Mouse (Mus musculus) adrenal gland, postnatal 4 days (tissue): Measurements from ENCODE around the gene Odf4. TPM values are rescaled to one million over a fixed set of nuclear protein-coding genes. Genes with fewer than 3 reads are reported as not detected.
"Not testable (repeated sequence)": the region's sequence is repeated elsewhere in the genome, so short reads cannot be mapped to it uniquely, and the experiment has no call there.

Experiments used
- DNase-seq, 2 experiments: peaks; one replicate each; pipeline ENCODE4 v3.0.0; 2021 to 2022; ENCODE audit warnings: low spot score in 2 of 2, mixed read lengths in 2 of 2
- total RNA-seq, 2 experiments: library from RNA; stranded (reverse); gene quantifications; 2 replicates each; pipeline ENCODE4 v1.2.3; 2021

The Odf4 gene
- total RNA-seq, 2 experiments from 2014 or later, result 1.5 TPM

DNA sequence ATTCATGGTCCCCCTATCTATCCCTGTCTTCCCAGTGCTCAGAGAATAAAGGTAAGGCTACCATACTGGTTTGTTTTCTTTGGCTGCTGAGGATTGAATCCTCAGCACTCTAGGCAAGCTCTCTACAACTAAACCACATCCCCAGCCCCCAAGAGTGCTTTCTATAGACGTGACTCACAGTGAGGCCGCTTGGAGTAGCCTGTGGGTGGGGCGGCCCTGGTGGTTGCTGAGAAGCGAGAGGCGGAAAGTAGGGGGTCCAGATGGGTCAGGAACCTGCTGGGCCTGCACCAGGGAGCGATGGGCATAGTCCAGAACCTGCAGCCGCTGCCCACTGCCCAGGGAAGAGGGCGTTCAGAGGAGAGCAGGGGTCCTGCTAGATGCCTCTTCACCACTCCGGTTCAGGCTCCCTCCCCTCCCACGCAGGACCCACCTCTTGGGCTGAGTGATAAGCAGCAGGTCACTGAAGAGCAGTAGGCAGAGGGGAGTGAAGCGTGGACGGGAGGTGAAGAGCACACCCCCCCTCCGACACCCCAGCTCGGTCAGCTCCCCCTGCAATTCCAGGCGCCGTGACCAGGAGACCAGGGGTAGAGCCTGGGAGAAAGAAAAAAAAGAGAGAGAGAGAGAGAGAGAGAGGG is 20.0 kb upstream of the Odf4 start:
- DNase-seq, result no peak

DNA sequence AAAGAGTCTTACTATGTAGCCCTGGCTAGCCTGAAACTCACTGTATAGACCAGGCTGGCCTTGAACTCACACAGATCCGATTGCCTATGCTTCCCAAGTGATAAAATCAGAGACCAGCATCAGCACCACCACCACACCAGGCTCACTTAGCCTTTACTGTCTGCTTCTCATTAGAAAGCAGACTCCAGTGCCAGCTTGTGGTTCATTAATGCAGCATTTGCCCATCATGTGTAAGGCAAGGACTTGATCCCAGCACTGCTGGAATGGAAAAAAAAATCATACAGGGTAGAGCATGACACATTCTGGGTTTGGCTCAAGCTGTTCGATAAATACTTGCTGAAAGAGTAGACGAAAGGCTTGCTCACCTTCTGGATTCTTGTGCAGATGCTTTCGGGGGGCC is 19.1 kb upstream of the Odf4 start:
- DNase-seq, result no peak

GRCm38 (mm10) chr11:68945245-68945644 is 18.4 kb upstream of the Odf4 start:
- no peak for DNase-seq

DNA sequence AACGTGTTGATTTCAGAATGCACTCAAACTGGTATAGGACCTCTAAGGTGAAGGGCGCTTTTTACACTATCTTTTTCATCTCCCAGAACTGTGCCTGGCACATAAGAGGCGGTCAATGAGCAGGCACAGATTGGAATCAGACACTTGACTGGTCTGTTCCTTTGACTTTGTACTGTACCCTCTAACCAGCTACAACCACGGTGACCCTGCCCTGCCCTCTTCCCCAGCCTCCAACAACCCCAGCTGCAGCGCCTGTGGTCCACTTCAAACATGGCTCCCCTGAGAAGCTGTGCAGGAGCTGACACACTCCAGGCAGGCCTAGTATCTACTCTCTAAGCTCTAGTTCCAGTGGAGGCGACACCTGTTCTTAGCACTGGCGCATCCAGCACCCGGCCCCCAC is 15.8 kb upstream of the Odf4 start:
- no peak for DNase-seq

GRCm38 (mm10) chr11:68940516-68940915 is 13.6 kb upstream of the Odf4 start:
- DNase-seq, result no peak

DNA sequence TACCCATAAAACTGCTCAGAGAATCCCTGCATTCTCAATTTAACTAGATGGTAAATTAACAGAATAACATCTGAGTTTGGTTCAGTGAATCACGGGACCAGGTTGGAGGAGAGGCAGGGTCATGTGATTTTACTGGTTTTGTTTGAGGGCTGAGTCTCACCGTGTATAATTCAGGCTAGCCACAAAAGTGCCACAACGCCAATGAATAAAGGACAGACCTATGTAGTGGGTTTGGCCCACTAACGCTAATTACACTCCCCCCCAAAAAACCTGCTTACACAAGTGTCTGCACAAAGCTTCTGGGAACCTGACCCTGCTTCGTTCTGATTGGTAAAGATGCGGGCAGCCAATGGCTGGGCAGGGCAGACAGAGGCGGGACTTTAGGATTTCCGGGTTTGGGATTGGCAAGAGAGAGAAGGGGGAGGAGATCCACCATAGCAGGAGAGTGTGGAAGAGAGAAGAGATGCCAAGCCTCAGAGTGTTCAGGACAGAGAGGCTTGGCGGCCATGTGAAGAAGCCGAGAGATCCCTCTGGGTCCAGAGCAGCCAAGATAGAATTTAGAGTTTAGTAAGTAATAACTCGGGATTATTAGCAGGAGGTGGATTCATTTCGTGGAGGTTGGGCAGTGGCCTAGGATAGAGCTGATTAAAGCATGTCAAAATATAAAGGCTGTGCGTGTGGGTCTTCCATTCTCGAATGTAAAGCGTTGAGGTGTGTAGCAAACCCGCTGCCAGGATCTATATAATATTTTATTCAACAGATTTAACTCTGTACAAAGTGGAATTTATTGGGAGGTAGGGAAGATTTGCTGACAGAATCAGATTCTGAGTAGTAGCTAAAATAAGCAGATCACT is 12.8 kb upstream of the Odf4 start:
- DNase-seq, result peak; percentile 43 to 75

- DNase-seq, result not testable (repeated sequence)
These were observed 10.1 kb upstream of the Odf4 start for GRCm38 (mm10) chr11:68936951-68937350.

- DNase-seq, result no peak
These were observed 7.1 kb upstream of the Odf4 start for GRCm38 (mm10) chr11:68933885-68934507.

- DNase-seq, result no peak
These were observed 3.1 kb upstream of the Odf4 start for GRCm38 (mm10) chr11:68929947-68930346.

DNA sequence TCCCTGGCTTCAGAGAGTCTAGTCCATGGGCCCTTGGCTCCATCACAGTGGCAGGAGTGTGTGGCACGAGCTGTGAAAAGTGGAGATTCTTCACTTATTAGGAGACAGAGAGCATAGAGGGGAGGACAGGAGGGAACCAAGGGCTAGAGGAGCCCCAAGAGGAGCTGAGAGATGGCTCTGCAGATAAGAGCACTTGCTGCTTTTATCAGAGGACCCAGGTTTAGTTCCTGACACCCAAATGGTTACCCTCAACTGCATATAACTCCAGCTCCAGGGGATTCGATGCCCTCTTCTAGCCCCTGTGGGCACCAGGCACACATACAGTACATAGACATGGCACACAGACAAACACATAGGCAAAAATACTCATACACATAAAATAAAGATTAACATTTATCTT is 2.1 kb downstream of the Odf4 start:
- no peak for DNase-seq

- DNase-seq, result no peak
These were observed 3.7 kb downstream of the Odf4 start for GRCm38 (mm10) chr11:68923191-68923590.

DNA sequence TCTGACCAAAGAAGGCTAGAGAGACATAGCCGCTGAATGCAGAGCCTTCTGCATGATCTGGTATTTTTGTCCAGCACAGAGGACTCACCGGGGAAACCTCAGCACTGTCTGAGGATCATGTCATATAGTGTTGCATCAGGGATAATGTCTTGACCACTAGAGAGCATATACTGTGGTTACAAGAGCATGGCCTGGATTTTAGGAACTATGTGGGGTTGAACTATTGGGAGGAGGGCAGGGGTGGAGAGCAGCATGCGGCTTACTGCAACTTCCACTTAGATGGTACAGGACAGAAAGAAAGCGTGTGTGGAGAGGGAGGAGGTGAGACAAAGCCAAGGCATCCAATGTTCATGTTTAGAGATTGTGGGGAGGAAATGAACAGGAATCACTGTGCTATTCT is 12.3 kb downstream of the Odf4 start:
- DNase-seq, result no peak

- DNase-seq, result no peak
These were observed 15.2 kb downstream of the Odf4 start for GRCm38 (mm10) chr11:68911531-68912177.

GRCm38 (mm10) chr11:68908846-68909503 is 17.9 kb downstream of the Odf4 start:
- no peak for DNase-seq

DNA sequence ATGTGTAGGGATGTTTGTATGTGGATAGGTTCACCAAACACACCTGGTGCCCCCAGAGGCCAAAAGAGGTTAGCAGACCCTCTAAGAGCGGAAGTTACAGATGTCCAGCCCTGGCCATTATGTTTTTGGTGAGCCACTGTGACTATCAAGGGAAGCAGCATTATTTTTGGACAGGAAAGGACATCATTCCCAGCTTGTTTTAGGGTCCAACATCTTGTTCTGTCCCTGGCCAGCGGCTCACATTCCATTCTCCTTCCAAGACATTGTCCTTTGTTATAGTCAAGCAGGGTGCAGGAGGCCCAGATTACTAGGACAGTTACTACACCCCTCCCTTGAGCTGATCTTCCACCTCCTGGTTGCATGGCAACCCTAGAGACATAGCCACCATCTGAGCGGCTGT is 19.6 kb downstream of the Odf4 start:
- DNase-seq, result no peak

DNA sequence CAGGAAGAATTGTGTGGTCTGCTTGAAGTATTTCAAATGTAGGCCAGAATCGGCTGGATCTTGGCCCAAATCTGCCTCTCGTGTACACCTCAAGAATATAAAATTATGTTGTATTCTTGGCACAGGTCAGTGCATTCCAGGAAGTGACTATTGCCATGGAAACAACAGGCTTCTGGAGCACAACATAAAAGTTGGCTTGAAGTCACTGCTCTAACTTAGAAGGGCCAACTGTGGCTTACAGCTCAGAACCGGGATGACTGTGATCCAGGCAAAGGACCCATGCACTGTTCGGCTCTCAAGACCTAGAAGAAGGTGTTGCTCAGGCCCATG is 20.5 kb downstream of the Odf4 start:
- no peak for DNase-seq

DNA sequence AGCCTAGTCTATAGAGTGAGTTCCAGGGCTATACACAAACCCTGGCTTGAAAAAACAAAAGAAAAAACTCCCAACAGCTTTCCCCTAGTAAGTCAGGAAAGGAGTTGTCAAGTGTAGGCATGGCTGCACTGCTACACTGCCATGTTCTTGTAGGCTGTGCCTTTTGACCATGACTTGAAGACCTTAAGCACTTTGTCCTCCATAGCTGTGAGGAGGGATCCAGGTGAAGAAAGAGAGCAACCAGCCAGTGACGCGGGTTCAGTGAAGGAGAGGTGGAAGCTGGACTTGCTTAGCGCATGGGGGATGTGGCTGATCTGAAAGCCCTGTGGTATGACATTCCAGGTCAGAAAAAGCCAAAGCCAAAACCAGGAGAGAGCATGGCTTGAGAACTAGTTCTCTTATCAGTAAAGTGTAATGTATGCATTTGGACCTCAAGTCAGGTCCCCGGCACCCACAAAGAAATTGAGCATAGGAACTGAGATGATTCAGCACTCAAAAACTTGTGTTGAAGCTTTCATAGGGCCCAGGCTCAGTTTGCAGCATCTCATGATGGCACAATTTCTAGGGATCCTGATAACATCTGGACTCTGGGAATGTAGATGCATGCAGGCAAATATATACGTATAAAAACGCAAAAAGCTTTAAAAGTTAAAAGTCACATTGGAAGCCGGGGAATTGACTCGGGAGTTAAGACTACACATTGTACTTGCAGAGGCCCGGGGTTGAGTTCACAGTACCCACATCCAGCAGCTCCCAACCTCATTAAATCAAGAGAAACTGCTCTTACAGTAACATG is 21.0 kb downstream of the Odf4 start:
- DNase-seq, result no peak

DNA sequence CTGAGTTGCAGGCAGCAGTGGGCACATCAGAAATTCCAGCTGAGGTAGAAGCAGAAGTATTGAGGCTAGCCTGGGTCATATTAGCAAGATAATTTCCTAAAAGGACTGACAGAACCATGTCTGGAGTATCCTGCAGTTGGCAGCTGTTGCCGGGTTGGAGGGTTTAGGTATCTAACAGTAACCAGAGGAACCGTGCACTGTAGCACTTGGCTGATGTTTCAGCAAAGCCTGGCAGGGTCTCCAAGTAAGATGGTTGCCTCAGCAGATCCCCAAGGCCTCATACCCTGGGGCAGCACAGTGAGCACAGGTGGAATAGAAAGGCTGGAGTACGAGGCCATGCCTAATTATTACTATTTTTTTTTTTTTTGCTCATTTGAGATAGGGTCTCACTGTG is 21.7 kb downstream of the Odf4 start:
- no peak for DNase-seq

- DNase-seq, result peak in 1 of 2 experiments; percentile 45
These were observed 22.3 kb downstream of the Odf4 start for GRCm38 (mm10) chr11:68904375-68905137.

GRCm38 (mm10) chr11:68903775-68904174 is 23.1 kb downstream of the Odf4 start:
- DNase-seq, result no peak
